Mouse (Mus musculus): ENCODE results near the gene Sgta. TPM values are rescaled to one million over a fixed set of nuclear protein-coding genes. Genes with fewer than 3 reads are reported as not detected.
A peak's percentile ranks its signal among the peaks of the same experiment; 100 is the strongest.

Gene Sgta
- polyA plus RNA-seq, 2 experiments: 176 to 205 TPM

DNA sequence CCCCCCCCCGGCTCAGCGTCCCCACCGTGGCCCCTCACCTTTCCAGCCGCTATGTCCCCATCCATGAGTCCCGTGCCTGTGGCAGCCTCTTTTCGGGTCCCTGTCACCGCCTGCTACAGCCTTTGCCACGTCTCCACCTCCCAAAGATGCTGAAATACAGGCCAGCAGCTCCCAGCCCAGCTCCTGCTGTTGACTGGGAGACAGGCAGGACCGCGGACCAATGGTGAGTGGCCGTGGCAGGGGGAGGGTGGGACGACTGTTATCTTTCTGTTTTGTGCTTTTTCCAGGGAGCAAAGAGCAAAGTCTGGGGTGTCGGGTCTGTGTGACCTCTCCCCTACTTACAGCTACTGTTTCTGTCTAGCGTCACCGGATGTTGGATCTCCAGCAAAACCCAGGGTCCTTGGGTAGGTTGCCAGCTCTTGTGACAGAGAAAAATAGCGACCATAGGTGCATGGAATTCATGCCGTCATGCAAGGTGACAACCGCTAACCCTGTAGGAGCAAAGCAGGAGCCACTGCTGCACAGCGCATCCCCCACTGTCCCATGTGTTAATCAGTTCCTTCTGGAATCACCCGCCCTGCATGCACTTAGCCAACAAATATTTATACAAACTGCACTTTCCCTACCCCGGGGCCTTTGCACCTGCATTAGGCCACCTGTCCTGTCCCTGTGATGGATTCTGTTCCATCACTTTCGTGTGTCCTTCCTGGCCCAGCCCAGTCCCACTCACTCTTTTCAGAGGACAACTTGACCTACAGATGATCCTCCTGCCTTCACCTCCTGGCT lies 32.7 kb upstream of the Sgta start:
- H3K36me3 ChIP-seq (ENCODE audit: control insufficient read depth, insufficient read depth, low read length): no peaks in the 10 kb centered on the region
- no peaks in the 10 kb centered on the region for H3K27me3 ChIP-seq (ENCODE audit: control insufficient read depth, insufficient read depth, low read length)
- no peak overlapping the region for H3K4me3 ChIP-seq (replicated peaks; ENCODE audit: low read length)
- WGBS: 51% methylated on average over 22 of the region's 22 CpGs
- no peak overlapping the region for H3K27ac ChIP-seq (replicated peaks; ENCODE audit: low read depth, low read length)
- no peak overlapping the region for H3K9ac ChIP-seq (ENCODE audit: low read depth, low read length, severe bottlenecking)
- peaks cover 6% of the 10 kb centered on the region; the same call in 1 of the 2 replicates for H3K4me1 ChIP-seq (ENCODE audit: control insufficient read depth, insufficient read depth, low read length)
- ATAC-seq (ENCODE audit: low FRiP score, low read depth) (no peak), DNase-seq (ENCODE audit: low spot score) (no peak)
- no peak for TF ChIP-seq POLR2A (IDR thresholded peaks at IDR 0.05; ENCODE audit: borderline replicate concordance, extremely low read depth, insufficient read depth, insufficient read length)
- H3K9me3 ChIP-seq (ENCODE audit: control insufficient read depth, low read length): no peaks in the 10 kb centered on the region
- no peak overlapping the region for H3K4me2 ChIP-seq (replicated peaks; ENCODE audit: low read depth, low read length, severe bottlenecking)

DNA sequence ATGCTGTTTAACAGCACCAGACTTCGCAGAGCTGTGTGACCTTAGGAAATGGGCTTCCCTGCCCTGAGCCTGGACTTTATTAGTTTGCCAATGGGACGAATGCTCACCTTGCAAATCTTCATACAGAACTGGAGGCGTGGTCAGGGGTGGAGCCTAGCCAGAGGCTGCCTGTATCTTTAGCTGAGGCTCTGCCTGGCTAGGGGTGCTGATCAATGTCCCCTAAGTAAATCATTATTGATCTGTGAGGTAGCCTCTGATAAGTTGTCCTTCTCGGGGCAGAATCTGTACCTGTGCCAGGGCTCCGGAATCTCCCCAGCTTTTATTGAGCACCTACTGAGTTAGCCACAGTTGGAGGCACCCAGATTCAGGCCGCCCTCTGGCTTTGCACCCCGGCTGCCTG lies 30.6 kb upstream of the Sgta start:
- no peak for TF ChIP-seq POLR2A (IDR thresholded peaks at IDR 0.05; ENCODE audit: borderline replicate concordance, extremely low read depth, insufficient read depth, insufficient read length)
- DNase-seq (ENCODE audit: low spot score) (no peak), ATAC-seq (ENCODE audit: low FRiP score, low read depth) (no peak)
- no peak overlapping the region for H3K4me3 ChIP-seq (replicated peaks; ENCODE audit: low read length)
- no peaks in the 10 kb centered on the region for H3K27me3 ChIP-seq (ENCODE audit: control insufficient read depth, insufficient read depth, low read length)
- H3K9me3 ChIP-seq (ENCODE audit: control insufficient read depth, low read length): no peaks in the 10 kb centered on the region
- H3K36me3 ChIP-seq (ENCODE audit: control insufficient read depth, insufficient read depth, low read length): no peaks in the 10 kb centered on the region
- H3K27ac ChIP-seq (replicated peaks; ENCODE audit: low read depth, low read length): no peak overlapping the region
- 76% methylated on average over 7 of the region's 7 CpGs for WGBS
- H3K4me1 ChIP-seq (ENCODE audit: control insufficient read depth, insufficient read depth, low read length): peaks cover 6% of the 10 kb centered on the region; the same call in 1 of the 2 replicates
- H3K4me2 ChIP-seq (replicated peaks; ENCODE audit: low read depth, low read length, severe bottlenecking): no peak overlapping the region
- H3K9ac ChIP-seq (ENCODE audit: low read depth, low read length, severe bottlenecking): no peak overlapping the region

DNA sequence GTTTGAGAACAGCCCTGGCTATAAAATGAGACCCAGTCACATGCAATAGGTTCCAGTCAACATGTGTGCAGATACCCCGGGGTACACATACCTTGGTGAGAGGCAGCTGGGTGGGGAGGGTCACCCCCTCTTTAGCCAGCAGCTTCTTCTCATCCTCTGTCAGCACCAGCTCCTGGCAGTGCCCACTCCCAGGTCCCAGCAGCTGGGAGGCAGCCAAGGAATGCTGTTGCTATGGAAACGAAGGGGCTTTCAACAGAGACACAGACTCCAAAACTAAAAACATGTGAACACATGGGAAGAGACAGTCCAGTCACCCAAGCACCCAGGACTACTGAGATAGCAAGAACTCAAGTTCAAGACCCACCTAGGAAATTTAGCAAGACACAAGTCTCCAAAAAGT lies 29.2 kb upstream of the Sgta start:
- no peak for TF ChIP-seq POLR2A (IDR thresholded peaks at IDR 0.05; ENCODE audit: borderline replicate concordance, extremely low read depth, insufficient read depth, insufficient read length)
- Histone ChIP-seq H3K27me3 (ENCODE audit: control insufficient read depth, insufficient read depth, low read length) (no peaks in the 10 kb centered on the region), H3K4me2 (replicated peaks; ENCODE audit: low read depth, low read length, severe bottlenecking) (no peak overlapping the region), H3K4me3 (replicated peaks; ENCODE audit: low read length) (no peak overlapping the region), H3K9me3 (ENCODE audit: control insufficient read depth, low read length) (no peaks in the 10 kb centered on the region), H3K4me1 (ENCODE audit: control insufficient read depth, insufficient read depth, low read length) (peaks cover 6% of the 10 kb centered on the region; the same call in 1 of the 2 replicates), H3K27ac (replicated peaks; ENCODE audit: low read depth, low read length) (no peak overlapping the region), H3K9ac (ENCODE audit: low read depth, low read length, severe bottlenecking) (no peak overlapping the region), H3K36me3 (ENCODE audit: control insufficient read depth, insufficient read depth, low read length) (no peaks in the 10 kb centered on the region)
- WGBS: 47% methylated on average over 2 of the region's 2 CpGs
- DNase-seq (ENCODE audit: low spot score): peak; percentile 32
- ATAC-seq (ENCODE audit: low FRiP score, low read depth): no peak

- TF ChIP-seq POLR2A (IDR thresholded peaks at IDR 0.05; ENCODE audit: borderline replicate concordance, extremely low read depth, insufficient read depth, insufficient read length): no peak
- Histone ChIP-seq H3K27ac (replicated peaks; ENCODE audit: low read depth, low read length) (no peak overlapping the region), H3K9ac (ENCODE audit: low read depth, low read length, severe bottlenecking) (no peak overlapping the region), H3K36me3 (ENCODE audit: control insufficient read depth, insufficient read depth, low read length) (peaks cover 5% of the 10 kb centered on the region; the same call in 1 of the 2 replicates), H3K9me3 (ENCODE audit: control insufficient read depth, low read length) (no peaks in the 10 kb centered on the region), H3K27me3 (ENCODE audit: control insufficient read depth, insufficient read depth, low read length) (no peaks in the 10 kb centered on the region), H3K4me2 (replicated peaks; ENCODE audit: low read depth, low read length, severe bottlenecking) (no peak overlapping the region), H3K4me1 (ENCODE audit: control insufficient read depth, insufficient read depth, low read length) (peaks cover 6% of the 10 kb centered on the region; the same call in 1 of the 2 replicates), H3K4me3 (replicated peaks; ENCODE audit: low read length) (no peak overlapping the region)
- ATAC-seq (ENCODE audit: low FRiP score, low read depth): no peak
- 38% methylated on average over 2 of the region's 2 CpGs for WGBS
- no peak for DNase-seq (ENCODE audit: low spot score)
Observed at GRCm38 (mm10) chr10:81087021-81087420, 27.0 kb upstream of the Sgta start.

DNA sequence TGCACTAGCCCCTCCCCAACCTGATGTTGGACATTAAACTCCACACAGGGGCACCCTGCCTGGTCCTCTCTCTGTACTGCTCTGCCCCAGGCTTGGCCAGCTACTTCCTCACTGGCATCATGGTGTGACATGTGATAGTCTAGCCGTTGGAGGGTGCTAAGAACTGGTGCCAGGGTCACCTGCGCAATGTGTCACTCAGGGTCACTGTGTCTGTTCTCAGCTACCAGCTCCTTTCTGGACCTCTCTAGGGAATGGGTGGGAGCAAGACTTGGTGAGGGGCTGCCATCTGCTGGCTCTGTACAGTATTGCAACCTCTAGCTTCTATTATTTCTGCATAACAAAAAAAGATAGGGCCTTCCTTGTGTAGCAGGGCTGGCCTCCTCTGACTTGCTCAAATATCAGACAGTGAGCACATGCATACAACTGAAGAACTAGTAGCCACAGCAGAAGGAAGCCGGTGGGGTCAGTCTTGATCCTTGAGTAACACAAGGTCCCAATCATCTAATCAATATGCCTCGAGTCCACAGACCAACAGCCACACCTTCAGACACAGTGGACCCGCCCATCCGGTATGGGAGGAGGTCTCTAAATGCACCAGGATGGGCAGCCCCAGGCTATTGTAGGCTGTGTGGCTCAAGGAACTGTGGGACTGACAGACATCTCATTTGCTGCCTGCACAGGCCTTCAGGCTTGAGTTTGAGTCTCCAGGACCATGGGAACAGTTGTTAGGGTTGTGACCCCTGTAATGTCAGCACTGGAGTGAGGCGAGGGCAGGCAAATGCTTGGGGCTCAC lies 22.4 kb upstream of the Sgta start:
- no peaks in the 10 kb centered on the region for H3K9me3 ChIP-seq (ENCODE audit: control insufficient read depth, low read length)
- TF ChIP-seq POLR2A (IDR thresholded peaks at IDR 0.05; ENCODE audit: borderline replicate concordance, extremely low read depth, insufficient read depth, insufficient read length): no peak
- DNase-seq (ENCODE audit: low spot score) (peak; percentile 63), ATAC-seq (ENCODE audit: low FRiP score, low read depth) (no peak)
- H3K4me1 ChIP-seq (ENCODE audit: control insufficient read depth, insufficient read depth, low read length): no peaks in the 10 kb centered on the region
- H3K4me2 ChIP-seq (replicated peaks; ENCODE audit: low read depth, low read length, severe bottlenecking): no peak overlapping the region
- H3K9ac ChIP-seq (ENCODE audit: low read depth, low read length, severe bottlenecking): no peak overlapping the region
- WGBS: 77% methylated on average over 7 of the region's 7 CpGs
- H3K4me3 ChIP-seq (replicated peaks; ENCODE audit: low read length): no peak overlapping the region
- H3K27me3 ChIP-seq (ENCODE audit: control insufficient read depth, insufficient read depth, low read length): no peaks in the 10 kb centered on the region
- peaks cover 51% of the 10 kb centered on the region for H3K36me3 ChIP-seq (ENCODE audit: control insufficient read depth, insufficient read depth, low read length)
- no peak overlapping the region for H3K27ac ChIP-seq (replicated peaks; ENCODE audit: low read depth, low read length)
